Mouse (Mus musculus): ENCODE measurements at regions not wholly inside any gene's neighbourhood (a gene's known extent, or its start where the extent isn't known, plus 50 kb on each side); places are given as distances from the start of the nearest gene placed in this dataset.

GRCm38 (mm10) chr15:88472351-88473100 is 127.6 kb upstream of the Zdhhc25 start:
- no peak for DNase-seq (ENCODE audit: low spot score in 2 of 2)

- no peak for DNase-seq (ENCODE audit: low spot score in 2 of 2)
Observed at GRCm38 (mm10) chr15:88473221-88473620, 126.9 kb upstream of the Zdhhc25 start.

- DNase-seq (ENCODE audit: low spot score in 2 of 2) = no peak
Observed at GRCm38 (mm10) chr15:88483471-88483870, 116.6 kb upstream of the Zdhhc25 start.

GRCm38 (mm10) chr15:88489715-88490114 is 110.4 kb upstream of the Zdhhc25 start:
- no peak for DNase-seq (ENCODE audit: low spot score in 2 of 2)

GRCm38 (mm10) chr15:88490316-88491090 is 109.6 kb upstream of the Zdhhc25 start:
- DNase-seq (ENCODE audit: low spot score in 2 of 2) = no peak

- DNase-seq (ENCODE audit: low spot score in 2 of 2) = no peak
Observed at GRCm38 (mm10) chr15:88491091-88491366, 109.1 kb upstream of the Zdhhc25 start.

- DNase-seq (ENCODE audit: low spot score in 2 of 2) = no peak
Observed at GRCm38 (mm10) chr15:88497957-88498356, 102.1 kb upstream of the Zdhhc25 start.

GRCm38 (mm10) chr15:88502311-88502710 is 97.8 kb upstream of the Zdhhc25 start:
- DNase-seq (ENCODE audit: low spot score in 2 of 2) = no peak

- no peak for DNase-seq (ENCODE audit: low spot score in 2 of 2)
Observed at GRCm38 (mm10) chr15:88503896-88504295, 96.2 kb upstream of the Zdhhc25 start.

- DNase-seq (ENCODE audit: low spot score in 2 of 2) = no peak
Observed at GRCm38 (mm10) chr15:88505491-88506119, 94.5 kb upstream of the Zdhhc25 start.

- DNase-seq (ENCODE audit: low spot score in 2 of 2) = no peak
Observed at GRCm38 (mm10) chr15:88507886-88508285, 92.2 kb upstream of the Zdhhc25 start.

GRCm38 (mm10) chr15:88508971-88509370 is 91.1 kb upstream of the Zdhhc25 start:
- no peak for DNase-seq (ENCODE audit: low spot score in 2 of 2)

- no peak for DNase-seq (ENCODE audit: low spot score in 2 of 2)
Observed at GRCm38 (mm10) chr15:88509626-88510025, 90.5 kb upstream of the Zdhhc25 start.

- DNase-seq (ENCODE audit: low spot score in 2 of 2) = no peak
Observed at GRCm38 (mm10) chr15:88514091-88514490, 86.0 kb upstream of the Zdhhc25 start.

GRCm38 (mm10) chr15:88531218-88531617 is 68.9 kb upstream of the Zdhhc25 start:
- DNase-seq (ENCODE audit: low spot score in 2 of 2) = no peak

GRCm38 (mm10) chr15:88532008-88532407 is 68.1 kb upstream of the Zdhhc25 start:
- no peak for DNase-seq (ENCODE audit: low spot score in 2 of 2)

- DNase-seq (ENCODE audit: low spot score in 2 of 2) = no peak
Observed at GRCm38 (mm10) chr15:88533354-88533753, 66.7 kb upstream of the Zdhhc25 start.

GRCm38 (mm10) chr15:88535516-88535915 is 64.6 kb upstream of the Zdhhc25 start:
- DNase-seq (ENCODE audit: low spot score in 2 of 2) = no peak

- peak in 1 of 2 experiments; percentile 20 for DNase-seq (ENCODE audit: low spot score in 2 of 2)
Observed at GRCm38 (mm10) chr15:88537190-88537589, 62.9 kb upstream of the Zdhhc25 start.

- no peak for DNase-seq (ENCODE audit: low spot score in 2 of 2)
Observed at GRCm38 (mm10) chr15:88542567-88542966, 57.5 kb upstream of the Zdhhc25 start.

GRCm38 (mm10) chr15:88544216-88544615 is 55.9 kb upstream of the Zdhhc25 start:
- no peak for DNase-seq (ENCODE audit: low spot score in 2 of 2)

- no peak for DNase-seq (ENCODE audit: low spot score in 2 of 2)
Observed at GRCm38 (mm10) chr15:88548261-88548660, 51.8 kb upstream of the Zdhhc25 start.

Measured in right cerebral cortex, postnatal 36 days (tissue).